Mouse (Mus musculus) cerebellum, adult 11-12 months (tissue): ENCODE results near the gene Clip4.
"Not testable (repeated sequence)": the region's sequence is repeated elsewhere in the genome, so short reads cannot be mapped to it uniquely, and the experiment has no call there.

Experiments
- DNase-seq: peaks from one replicate; pipeline ENCODE4 v3.0.0; 2022

The Clip4 gene

GRCm38 (mm10) chr17:71768173-71768572 is at the start of gene Clip4:
Gene Clip4 (plus strand): TSS chr17:71768473.
- DNase-seq = not testable (repeated sequence)

DNA sequence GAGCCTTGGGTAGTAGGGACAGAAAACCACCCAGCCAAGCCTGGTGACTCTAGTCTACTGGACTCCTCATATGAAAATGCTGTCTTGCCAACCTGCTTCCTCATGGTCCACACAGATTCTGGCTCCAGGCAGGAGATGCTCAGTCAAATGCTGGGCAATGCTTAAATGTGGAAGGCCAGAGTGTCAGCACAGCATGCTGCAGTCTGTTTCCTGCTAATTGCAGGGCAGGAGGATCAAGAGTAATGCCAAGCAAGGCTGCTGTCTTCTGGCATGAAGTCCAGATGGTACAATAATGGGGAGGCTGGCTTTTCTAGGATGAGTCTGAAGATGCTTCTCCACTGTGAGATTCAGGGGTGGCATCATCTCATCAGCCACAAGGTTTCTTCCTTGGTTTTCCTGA is 47.8 kb upstream of the Clip4 start:
- DNase-seq = peak; percentile 82

DNA sequence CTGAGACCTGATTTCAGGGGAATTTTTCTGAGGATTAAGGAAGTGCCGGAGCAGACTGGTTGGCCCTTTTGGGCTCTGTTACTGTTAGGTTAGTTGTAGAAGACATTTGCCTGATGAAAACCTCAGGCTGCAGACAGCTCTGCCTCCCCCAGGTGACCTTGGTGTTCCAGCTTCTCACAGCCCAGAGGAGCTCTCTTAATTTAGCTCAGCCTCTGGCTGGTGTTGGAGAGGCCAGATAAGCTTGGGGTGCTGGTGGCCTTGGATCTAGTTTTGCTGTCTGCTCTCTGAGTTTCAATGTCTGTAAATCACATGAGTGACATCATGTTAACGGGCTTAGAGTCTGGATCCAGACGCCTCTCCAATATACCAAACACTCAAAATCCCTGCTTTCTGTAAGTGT is 47.3 kb upstream of the Clip4 start:
- DNase-seq = no peak

DNA sequence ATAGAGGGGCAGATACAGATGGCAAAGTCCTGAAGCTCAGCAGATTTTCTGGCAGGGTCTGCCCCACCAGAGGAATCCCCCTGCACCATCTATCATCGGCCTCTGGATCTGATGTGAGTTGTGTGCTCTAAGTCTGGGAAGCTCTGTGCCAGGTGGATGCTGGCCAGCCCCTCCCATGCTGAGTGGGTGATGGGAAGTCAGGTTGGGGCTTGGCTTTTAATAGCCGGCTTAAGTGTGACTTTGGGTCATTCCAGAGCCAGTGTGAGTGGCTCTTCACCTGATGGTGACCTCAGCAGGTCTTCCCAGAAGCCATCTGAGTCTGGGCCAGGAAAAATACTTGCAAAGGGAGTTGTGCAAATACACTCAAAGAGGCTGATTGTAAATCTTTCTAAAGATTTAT is 37.6 kb upstream of the Clip4 start:
- no peak for DNase-seq

GRCm38 (mm10) chr17:71736442-71736841 is 31.8 kb upstream of the Clip4 start:
- DNase-seq = no peak

DNA sequence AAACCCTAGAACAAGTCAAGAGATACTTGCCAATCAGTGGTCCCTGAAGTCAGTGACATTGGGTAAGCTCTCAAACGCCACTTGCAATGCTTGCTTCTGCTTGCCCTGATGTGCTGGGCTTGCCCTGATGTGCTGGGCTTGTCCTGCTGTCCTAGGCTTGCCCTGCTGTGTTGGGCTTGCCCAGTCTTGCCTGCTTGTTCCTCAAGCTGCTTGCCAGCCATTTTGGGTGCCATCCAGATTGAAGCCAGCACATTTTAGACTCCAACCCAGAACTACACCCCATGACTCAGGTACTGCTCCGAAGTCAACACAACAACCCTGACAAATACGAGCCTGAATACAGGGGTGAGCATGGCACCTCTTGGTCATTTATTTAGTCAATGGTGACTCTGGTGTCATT is 26.1 kb upstream of the Clip4 start:
- no peak for DNase-seq

DNA sequence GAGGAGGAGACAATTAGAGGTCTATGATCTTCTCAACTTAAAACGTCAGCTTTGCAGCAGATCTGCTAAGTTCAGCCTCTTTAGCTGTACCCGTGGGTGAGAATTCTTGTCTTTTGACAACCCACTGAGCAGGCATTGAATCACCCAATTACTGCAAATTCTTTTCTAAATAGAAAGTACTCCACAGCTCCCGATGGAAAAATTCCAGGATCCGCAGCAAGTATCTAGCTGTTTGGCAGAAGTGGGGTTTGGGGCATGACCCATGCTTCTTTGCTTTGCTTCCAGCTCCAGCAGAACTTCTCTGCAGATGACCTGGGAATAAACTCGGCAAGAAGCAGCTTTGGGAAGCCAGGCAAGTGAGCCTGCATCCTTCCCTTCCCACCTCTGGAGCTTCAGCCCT is 25.3 kb upstream of the Clip4 start:
- no peak for DNase-seq

- peak; percentile 61 for DNase-seq
These were observed 22.2 kb upstream of the Clip4 start for GRCm38 (mm10) chr17:71746114-71746513.

DNA sequence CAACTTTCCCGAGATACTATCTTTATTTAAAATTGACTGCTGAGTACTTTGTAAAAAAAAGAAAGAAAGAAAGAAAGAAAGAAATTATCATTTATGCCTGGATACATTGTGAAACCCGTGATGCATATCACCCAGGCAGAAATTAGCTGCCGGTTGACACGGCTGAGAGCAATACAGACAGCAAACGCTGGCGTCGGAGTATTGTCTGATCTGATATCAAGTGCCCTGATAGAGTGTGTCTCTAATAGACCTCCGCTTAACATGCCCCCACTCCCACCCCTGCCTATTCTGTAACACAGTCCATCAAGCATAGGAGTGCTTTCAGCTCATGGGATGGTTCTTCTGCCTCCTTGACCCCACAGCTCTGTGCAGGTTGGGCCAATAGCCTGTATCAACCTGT is 20.7 kb upstream of the Clip4 start:
- no peak for DNase-seq

DNA sequence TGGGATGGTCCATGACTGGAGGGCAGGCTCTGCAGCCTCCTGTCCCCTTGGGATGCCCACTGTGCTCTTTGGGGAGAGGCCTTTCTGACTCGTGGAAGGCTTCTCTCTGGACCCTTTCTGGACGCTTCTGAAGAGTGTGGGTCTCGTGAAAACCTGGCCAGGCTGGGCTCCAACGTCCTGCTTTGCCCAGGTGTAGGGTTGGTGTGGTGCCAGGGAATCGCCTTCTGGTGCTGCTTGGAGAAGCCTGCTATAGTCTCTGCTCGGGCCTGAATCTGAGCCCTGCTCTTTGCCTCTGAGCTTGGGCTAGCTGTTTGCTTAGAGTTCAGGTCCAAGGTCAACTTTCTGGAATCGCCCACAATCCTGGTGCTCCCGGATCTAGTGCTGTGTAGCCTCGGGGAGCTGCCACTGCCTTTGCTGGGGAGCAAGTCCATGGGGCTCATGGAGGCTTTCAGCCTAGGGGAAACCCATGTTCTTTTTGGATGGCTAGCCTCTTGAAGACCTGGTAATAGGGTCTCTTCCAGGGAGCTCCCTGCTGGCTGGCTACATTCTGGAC is 18.6 kb upstream of the Clip4 start:
- DNase-seq = peak; percentile 12

- no peak for DNase-seq
These were observed 15.4 kb upstream of the Clip4 start, which contains the start of gene Pcare for GRCm38 (mm10) chr17:71752831-71753230. Gene Pcare (minus strand): TSS chr17:71752894.

- DNase-seq = no peak
These were observed 7.7 kb upstream of the Clip4 start for GRCm38 (mm10) chr17:71760536-71760935.

DNA sequence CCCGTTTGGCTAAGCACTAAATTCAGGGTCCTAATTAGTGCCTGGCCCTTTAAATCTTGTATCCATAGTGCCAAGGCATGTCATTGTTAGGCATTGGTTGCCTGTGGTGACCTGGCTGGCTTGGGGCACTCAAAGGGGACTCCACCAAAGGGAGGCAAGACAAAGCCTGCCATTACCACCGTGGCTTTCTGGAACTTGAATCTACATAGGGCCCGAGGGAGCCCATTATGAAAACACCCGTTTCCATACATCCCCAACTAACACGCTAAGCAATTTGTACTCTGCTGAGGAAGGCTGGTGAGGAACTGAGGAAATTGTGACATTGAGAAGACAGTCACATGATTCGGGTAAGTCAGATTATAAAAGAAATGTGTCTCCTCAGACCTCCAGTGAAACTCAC is 1.3 kb downstream of the Clip4 start:
- DNase-seq = no peak

DNA sequence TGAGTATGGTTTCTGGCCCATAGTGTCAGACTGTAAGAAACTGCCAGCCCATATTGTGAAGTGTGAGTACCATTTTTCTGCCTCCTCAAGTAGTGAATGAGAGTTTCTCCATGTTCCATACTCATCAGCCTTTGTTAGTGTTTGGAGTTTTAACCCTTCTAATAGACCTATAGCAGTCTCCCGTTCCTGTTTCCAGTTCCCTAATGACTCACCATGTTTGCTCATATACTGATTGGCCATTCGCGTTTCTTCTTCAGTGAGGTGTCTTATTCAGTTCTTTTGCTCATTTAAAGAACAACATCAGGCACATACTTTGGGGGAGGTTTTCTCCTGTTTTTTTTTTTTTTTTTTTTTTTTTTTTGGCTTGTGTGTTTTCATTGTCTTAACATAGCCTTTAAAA is 2.4 kb downstream of the Clip4 start:
- DNase-seq = no peak

DNA sequence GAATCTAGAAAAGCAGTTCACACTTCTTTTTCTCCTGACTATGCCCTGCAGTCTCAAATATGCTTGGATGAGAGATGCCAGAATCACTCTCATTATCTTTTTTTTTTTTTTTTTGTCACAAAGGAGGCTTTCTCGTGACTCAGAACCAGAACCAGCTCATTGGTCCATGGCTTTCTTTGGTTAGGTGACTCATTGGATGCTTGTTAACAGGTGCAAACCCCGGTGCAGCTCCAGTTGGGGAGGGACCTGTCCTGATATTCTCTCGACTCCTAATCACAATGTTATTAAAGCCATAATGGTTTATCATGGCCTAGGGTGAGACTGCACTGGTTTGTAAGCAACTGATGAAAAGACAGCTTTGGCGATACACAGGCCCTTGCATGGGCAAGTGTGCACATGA is 5.9 kb downstream of the Clip4 start:
- no peak for DNase-seq

DNA sequence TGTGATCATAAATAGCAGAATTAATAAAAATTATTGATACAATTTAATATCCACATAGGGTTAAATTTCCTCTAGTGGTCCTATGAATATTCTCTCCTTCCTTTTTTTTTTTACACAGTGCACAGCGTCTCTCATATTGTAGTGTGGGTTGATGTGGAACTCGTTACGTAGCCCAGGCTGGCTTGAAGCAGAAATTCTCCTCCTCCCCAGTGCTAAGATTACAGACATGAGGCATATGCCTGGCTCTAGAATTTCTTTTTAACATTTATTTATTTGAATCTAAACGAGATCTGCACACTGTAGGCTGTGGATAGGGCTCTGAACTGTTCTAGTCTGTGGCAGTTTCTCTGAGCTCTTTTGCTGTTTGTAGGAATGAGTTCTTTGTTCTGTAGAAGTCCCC is 7.0 kb downstream of the Clip4 start:
- no peak for DNase-seq

GRCm38 (mm10) chr17:71778696-71779095 is 10.4 kb downstream of the Clip4 start:
- no peak for DNase-seq

GRCm38 (mm10) chr17:71780490-71780889 is 12.2 kb downstream of the Clip4 start:
- no peak for DNase-seq

GRCm38 (mm10) chr17:71780945-71781344 is 12.7 kb downstream of the Clip4 start:
- no peak for DNase-seq

DNA sequence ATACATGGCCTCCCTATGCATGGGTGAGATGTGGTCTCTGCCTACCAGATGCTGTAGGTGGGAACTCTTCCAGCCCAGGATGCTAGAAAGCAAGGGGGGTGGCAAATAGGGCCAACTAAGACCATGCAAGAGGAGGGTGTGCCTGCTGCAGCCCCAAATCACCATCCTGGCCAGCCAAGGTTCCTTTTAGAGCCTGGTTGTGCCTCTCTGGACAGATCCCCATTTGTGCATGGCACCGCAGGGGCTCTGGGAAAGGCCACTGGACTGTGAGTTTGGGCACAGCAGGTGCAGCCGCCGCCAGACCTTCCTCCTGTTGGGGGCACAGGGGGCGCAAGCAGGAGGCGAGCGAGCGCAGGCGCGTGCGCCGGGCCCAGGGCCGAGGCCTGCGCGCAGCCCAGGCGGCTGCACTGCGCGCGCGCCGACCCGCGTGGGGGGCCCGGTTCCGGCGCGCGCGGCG is 14.0 kb downstream of the Clip4 start:
- DNase-seq = no peak

- no peak for DNase-seq
These were observed 14.6 kb downstream of the Clip4 start for GRCm38 (mm10) chr17:71782699-71783365.

DNA sequence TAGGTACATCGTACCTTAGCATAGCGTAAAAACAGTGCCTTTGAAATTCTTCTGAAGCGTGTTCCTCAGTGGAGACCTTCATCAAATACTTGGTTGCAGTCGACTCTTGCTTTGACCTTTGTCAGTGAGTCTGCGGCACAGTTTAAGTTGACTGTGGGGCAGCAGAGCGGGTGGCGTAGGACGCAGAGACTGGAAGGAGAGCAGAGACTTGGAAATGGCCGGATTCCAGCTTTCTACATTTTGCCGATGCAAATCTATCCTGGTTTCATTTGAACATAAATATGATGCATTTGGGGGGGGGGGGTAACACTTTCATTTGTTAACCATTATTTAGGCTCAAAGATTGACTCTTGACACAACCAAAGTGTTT is 15.1 kb downstream of the Clip4 start:
- DNase-seq = no peak

DNA sequence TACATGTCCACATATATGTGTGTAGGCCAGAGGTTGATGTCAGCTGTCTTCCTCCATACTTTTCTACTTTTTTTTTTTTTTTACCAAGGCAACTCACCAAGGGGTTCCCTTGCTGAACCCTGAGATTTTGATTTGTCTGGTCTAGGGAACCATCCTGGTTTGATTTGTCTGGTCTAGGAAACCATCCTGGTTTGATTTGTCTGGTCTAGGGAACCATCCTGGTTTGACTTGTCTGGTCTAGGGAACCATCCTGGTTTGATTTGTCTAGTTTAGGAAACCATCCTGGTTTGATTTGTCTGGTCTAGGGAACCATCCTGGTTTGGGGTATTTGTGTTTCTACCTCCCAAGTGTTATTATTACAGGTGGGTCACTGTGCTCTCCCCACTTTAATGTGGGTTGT is 18.2 kb downstream of the Clip4 start:
- no peak for DNase-seq

DNA sequence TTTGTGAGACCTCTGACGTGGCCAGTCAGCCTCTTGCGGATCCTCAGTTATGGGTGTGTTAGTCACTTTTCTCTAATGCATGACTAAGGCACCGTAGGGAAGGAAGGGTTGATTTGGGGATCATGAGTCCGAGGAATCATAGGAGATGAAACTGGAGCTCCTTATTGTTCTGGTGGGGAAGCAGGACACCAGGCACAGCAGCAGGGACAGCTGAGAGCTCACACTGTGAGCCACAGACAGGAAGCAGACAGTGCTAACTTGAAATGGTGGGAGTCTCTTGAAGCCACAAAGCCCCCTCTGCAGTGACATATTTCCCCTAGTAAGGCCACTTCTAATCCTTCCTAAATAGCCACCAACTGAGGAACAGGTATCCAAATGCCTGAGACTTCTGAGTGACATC is 22.8 kb downstream of the Clip4 start:
- DNase-seq = no peak

GRCm38 (mm10) chr17:71791622-71792021 is 23.3 kb downstream of the Clip4 start:
- DNase-seq = no peak
